Mouse (Mus musculus) C2C12 (cell line): ENCODE data around the gene Qrich2.

ENCODE experiments used
- CEBPB ChIP-seq: IDR thresholded peaks from one replicate; pipeline ENCODE4 v1.6.1; 2011; ENCODE audit warnings: low read depth, mild to moderate bottlenecking, control low read depth, moderate library complexity
- CTCF ChIP-seq: IDR thresholded peaks from one replicate; pipeline ENCODE4 v1.5.1; 2011; ENCODE audit not compliant: control insufficient read depth, insufficient read depth, insufficient read length
- FOSL1 ChIP-seq: IDR thresholded peaks from one replicate; pipeline ENCODE4 v1.8.0; 2011; ENCODE audit warnings: mild to moderate bottlenecking, low read length; ENCODE audit not compliant: poor library complexity, insufficient read depth, severe bottlenecking
- MAX ChIP-seq: IDR thresholded peaks from one replicate; pipeline ENCODE4 v1.6.1; 2011; ENCODE audit warnings: mild to moderate bottlenecking, control low read depth
- MYOD1 ChIP-seq: IDR thresholded peaks from one replicate; pipeline ENCODE4 v1.6.1; 2011; ENCODE audit warnings: low read depth; ENCODE audit not compliant: control insufficient read depth, insufficient read length
- MYOG ChIP-seq: IDR thresholded peaks from one replicate; pipeline ENCODE4 v1.6.1; 2011; ENCODE audit not compliant: control insufficient read depth, insufficient read length; ENCODE audit errors: extremely low read depth
- USF1 ChIP-seq: IDR thresholded peaks from one replicate; pipeline ENCODE4 v1.6.1; 2011; ENCODE audit warnings: low read depth, mild to moderate bottlenecking, control low read depth, moderate library complexity

DNA sequence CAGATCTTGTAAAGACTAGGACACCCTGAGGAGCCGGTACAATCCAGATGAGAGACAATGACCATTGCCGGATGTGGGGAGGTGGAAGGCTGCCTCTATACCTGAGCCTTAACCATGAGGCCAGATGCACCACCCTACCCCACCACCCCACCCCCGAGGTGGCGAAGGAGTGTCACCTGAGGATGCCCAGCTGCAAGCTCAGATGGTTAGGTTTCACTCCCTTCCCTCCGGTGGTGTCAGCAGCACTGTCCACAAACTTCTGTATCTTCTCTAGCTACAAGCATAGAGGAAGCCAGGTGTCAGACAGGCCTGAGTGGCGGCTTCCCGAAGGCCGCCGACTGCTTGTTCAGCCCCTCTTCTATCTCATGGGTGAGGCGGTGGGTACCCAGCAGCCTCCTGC lies 12.2 kb downstream of the Qrich2 start:
- no peak for TF ChIP-seq MAX
- TF ChIP-seq CTCF: no peak
- TF ChIP-seq FOSL1: no peak
- TF ChIP-seq CEBPB: no peak
- TF ChIP-seq USF1: no peak
- TF ChIP-seq MYOD1: no peak
- no peak for TF ChIP-seq MYOG
